Mouse (Mus musculus): ENCODE data around the gene Slfn9. TPM values are rescaled to one million over a fixed set of nuclear protein-coding genes. Genes with fewer than 3 reads are reported as not detected.

Gene Slfn9
- polyA plus RNA-seq, 1 experiment from 2014 or later: 17.1 TPM

GRCm38 (mm10) chr11:82929633-82929950 lies 62.0 kb downstream of the Slfn9 start:
- Histone ChIP-seq H3K27me3 (peaks cover 81% of the 10 kb centered on the region), H3K27ac (no peak overlapping the region), H3K4me1 (peaks cover 10% of the 10 kb centered on the region), H3K9ac (no peak overlapping the region), H3K4me2 (replicated peaks) (no peak overlapping the region), H3K36me3 (no peaks in the 10 kb centered on the region), H3K9me3 (no peaks in the 10 kb centered on the region), H3K4me3 (no peak overlapping the region)
- ATAC-seq (ENCODE audit: low FRiP score, low read depth): no peak
- WGBS: 34% methylated on average over 3 of the region's 3 CpGs

DNA sequence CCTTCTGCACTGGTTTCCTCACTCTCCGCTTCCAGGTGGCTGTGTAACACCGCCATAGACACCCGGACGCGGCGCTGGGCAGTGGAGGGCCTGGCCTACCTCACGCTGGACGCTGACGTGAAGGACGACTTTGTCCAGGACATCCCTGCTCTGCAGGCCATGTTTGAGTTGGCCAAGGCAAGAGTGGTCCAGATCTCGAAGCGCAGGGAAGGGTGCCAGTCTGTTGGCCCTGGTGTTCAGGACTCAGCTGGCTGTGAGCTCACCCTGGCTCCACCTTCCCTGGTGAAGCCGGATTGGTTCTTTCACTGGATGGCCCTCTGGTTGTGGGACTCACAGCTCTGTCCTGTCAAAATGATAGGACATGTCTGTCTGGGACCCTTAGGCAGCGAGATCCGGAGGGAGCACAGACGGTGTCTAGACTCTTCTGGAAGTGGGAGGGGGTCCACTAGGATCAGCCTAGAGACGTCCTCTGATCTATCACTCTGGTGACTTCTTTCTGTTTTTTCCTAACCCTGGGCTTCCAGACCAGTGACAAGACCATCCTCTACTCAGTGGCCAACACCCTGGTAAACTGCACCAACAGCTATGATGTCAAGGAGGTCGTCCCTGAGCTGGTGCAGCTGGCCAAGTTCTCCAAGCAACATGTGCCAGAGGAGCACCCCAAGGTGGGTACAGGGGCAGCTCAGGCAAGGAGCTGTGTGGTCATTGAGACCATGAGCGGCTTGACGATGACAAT lies 62.6 kb downstream of the Slfn9 start:
- Histone ChIP-seq H3K9me3 (no peaks in the 10 kb centered on the region), H3K27ac (no peak overlapping the region), H3K27me3 (peaks cover 78% of the 10 kb centered on the region), H3K4me3 (no peak overlapping the region), H3K36me3 (no peaks in the 10 kb centered on the region), H3K4me2 (replicated peaks) (no peak overlapping the region), H3K4me1 (peaks cover 10% of the 10 kb centered on the region), H3K9ac (no peak overlapping the region)
- 31% methylated on average over 20 of the region's 20 CpGs for WGBS
- peak; percentile 36; the same call in 1 of the 2 replicates for ATAC-seq (ENCODE audit: low FRiP score, low read depth)

Small RNAs within 50 kb of the gene (microRNA-seq; reads per million reads assigned to microRNA genes)
- gene Gm27598: not detected
- not detected for gene Mir7679

Other genes starting within 250 kb of the Slfn9 start
- 0.31 and 0.46 TPM in 2 replicates for gene Cct6b, start 227.5 kb downstream of the Slfn9 start, polyA plus RNA-seq (2015; fragmentation: Nextera tagmentation; extraction: Ambion mirVana)
- gene Zfp830, start 227.5 kb downstream of the Slfn9 start, polyA plus RNA-seq (2015; fragmentation: Nextera tagmentation; extraction: Ambion mirVana): 39.2 and 41.1 TPM in 2 replicates
- 33.9 and 34.2 TPM in 2 replicates for gene Lig3, start 210.7 kb downstream of the Slfn9 start, polyA plus RNA-seq (2015; fragmentation: Nextera tagmentation; extraction: Ambion mirVana)
- 12.3 and 14.7 TPM in 2 replicates for gene Rffl, start 120.6 kb downstream of the Slfn9 start, polyA plus RNA-seq (2015; fragmentation: Nextera tagmentation; extraction: Ambion mirVana)
- gene Rad51d, start 101.2 kb downstream of the Slfn9 start, polyA plus RNA-seq (2015; fragmentation: Nextera tagmentation; extraction: Ambion mirVana): 9.5 and 12.6 TPM in 2 replicates
- gene Fndc8, start 99.7 kb downstream of the Slfn9 start, polyA plus RNA-seq (2015; fragmentation: Nextera tagmentation; extraction: Ambion mirVana): 0.19 and 0.23 TPM in 2 replicates
- gene Nle1, start 83.4 kb downstream of the Slfn9 start, polyA plus RNA-seq (2015; fragmentation: Nextera tagmentation; extraction: Ambion mirVana): 39.5 and 41.3 TPM in 2 replicates
- 18.2 and 20.0 TPM in 2 replicates for gene Unc45b, start 81.3 kb downstream of the Slfn9 start, polyA plus RNA-seq (2015; fragmentation: Nextera tagmentation; extraction: Ambion mirVana)
- 1.0 and 1.3 TPM in 2 replicates for gene Slfn5, start 40.5 kb downstream of the Slfn9 start, polyA plus RNA-seq (2015; fragmentation: Nextera tagmentation; extraction: Ambion mirVana)
- gene Slfn8, start 29.0 kb upstream of the Slfn9 start, polyA plus RNA-seq (2015; fragmentation: Nextera tagmentation; extraction: Ambion mirVana): 0.36 and 0.39 TPM in 2 replicates
- 2.7 and 3.2 TPM in 2 replicates for gene Slfn2, start 73.3 kb upstream of the Slfn9 start, polyA plus RNA-seq (2015; fragmentation: Nextera tagmentation; extraction: Ambion mirVana)
- 0.10 TPM in 1 of 2 replicates, not detected in the other for gene Slfn1, start 125.0 kb upstream of the Slfn9 start, polyA plus RNA-seq (2015; fragmentation: Nextera tagmentation; extraction: Ambion mirVana)
- gene Slfn4, start 183.4 kb upstream of the Slfn9 start, polyA plus RNA-seq (2015; fragmentation: Nextera tagmentation; extraction: Ambion mirVana): 0.17 and 0.29 TPM in 2 replicates
- gene Slfn3, start 199.5 kb upstream of the Slfn9 start, polyA plus RNA-seq (2015; fragmentation: Nextera tagmentation; extraction: Ambion mirVana): 0.65 and 0.68 TPM in 2 replicates